Mouse (Mus musculus) hindbrain, embryonic 10.5 days (tissue): Measurements from ENCODE around the gene Rnaseh1. TPM values are rescaled to one million over a fixed set of nuclear protein-coding genes. Genes with fewer than 3 reads are reported as not detected.

ENCODE experiments used
- DNase-seq: peaks from one replicate; pipeline ENCODE4 v3.0.0-alpha.2; 2017; ENCODE audit warnings: low spot score
- H3K27ac ChIP-seq: fragments of 300-500 bp; sonication (generic); 2 replicates; pipeline ENCODE4 v1.5.1; 2016; ENCODE audit warnings: mild to moderate bottlenecking, moderate library complexity
- H3K27me3 ChIP-seq: fragments of 300-500 bp; sonication (generic); 2 replicates; pipeline ENCODE4 v1.6.1; 2016; ENCODE audit warnings: mild to moderate bottlenecking; ENCODE audit not compliant: poor library complexity, insufficient read depth, severe bottlenecking
- H3K36me3 ChIP-seq: fragments of 300-500 bp; sonication (generic); 2 replicates; pipeline ENCODE4 v1.6.1; 2016; ENCODE audit warnings: mild to moderate bottlenecking, moderate library complexity
- H3K4me1 ChIP-seq: fragments of 300-500 bp; sonication (generic); replicated peaks from 2 replicates; pipeline ENCODE4 v1.6.1; 2016; ENCODE audit warnings: mild to moderate bottlenecking
- H3K4me3 ChIP-seq: fragments of 300-500 bp; sonication (generic); 2 replicates; pipeline ENCODE4 v1.5.1; 2016; ENCODE audit warnings: mild to moderate bottlenecking, moderate library complexity
- H3K9me3 ChIP-seq: fragments of 300-500 bp; sonication (generic); 2 replicates; pipeline ENCODE4 v1.6.1; 2016; ENCODE audit warnings: mild to moderate bottlenecking, moderate library complexity
- WGBS: fragments of 180-500 bp; shearing (Covaris S2); methylation state at CpG from one replicate; pipeline ENCODE4 v1.1.7; 2016; 5-methylcytosine and 5-hydroxymethylcytosine counted together
- polyA plus RNA-seq: library from polyadenylated mRNA; unstranded; fragments of >200 nt; fragmentation: Nextera tagmentation; extraction: Ambion mirVana; gene quantifications from 2 replicates; pipeline ENCODE4 v1.2.1, GENCODE M21; 2016

Gene Rnaseh1
- polyA plus RNA-seq, 1 experiment from 2014 or later = 33.0 TPM

GRCm38 (mm10) chr12:28625407-28625806 lies 24.0 kb upstream of the Rnaseh1 start:
- H3K27ac ChIP-seq = no peak overlapping the region
- no peaks in the 10 kb centered on the region for H3K9me3 ChIP-seq
- 79% methylated on average over 7 of the region's 7 CpGs for WGBS
- peaks cover 28% of the 10 kb centered on the region for H3K36me3 ChIP-seq
- H3K27me3 ChIP-seq = no peaks in the 10 kb centered on the region
- H3K4me1 ChIP-seq = peaks cover 13% of the 10 kb centered on the region
- H3K4me3 ChIP-seq = no peak overlapping the region
- no peak for DNase-seq

GRCm38 (mm10) chr12:28627092-28627491 lies 22.3 kb upstream of the Rnaseh1 start:
- 75% methylated on average over 4 of the region's 4 CpGs for WGBS
- H3K4me3 ChIP-seq = no peak overlapping the region
- H3K27ac ChIP-seq = no peak overlapping the region
- H3K27me3 ChIP-seq = no peaks in the 10 kb centered on the region
- no peaks in the 10 kb centered on the region for H3K9me3 ChIP-seq
- peaks cover 4% of the 10 kb centered on the region for H3K4me1 ChIP-seq
- DNase-seq = no peak
- peaks cover 45% of the 10 kb centered on the region for H3K36me3 ChIP-seq

GRCm38 (mm10) chr12:28628436-28628835 lies 21.0 kb upstream of the Rnaseh1 start:
- peaks cover 5% of the 10 kb centered on the region for H3K4me1 ChIP-seq
- DNase-seq = no peak
- H3K9me3 ChIP-seq = no peaks in the 10 kb centered on the region
- H3K4me3 ChIP-seq = no peak overlapping the region
- peaks cover 59% of the 10 kb centered on the region for H3K36me3 ChIP-seq
- no peaks in the 10 kb centered on the region for H3K27me3 ChIP-seq
- WGBS = 92% methylated on average over 2 of the region's 2 CpGs
- no peak overlapping the region for H3K27ac ChIP-seq

GRCm38 (mm10) chr12:28635058-28635534 lies 14.3 kb upstream of the Rnaseh1 start:
- peaks cover 20% of the 10 kb centered on the region for H3K4me1 ChIP-seq
- peaks cover 47% of the 10 kb centered on the region for H3K36me3 ChIP-seq
- peak overlapping the region; percentile 96 for H3K4me3 ChIP-seq
- DNase-seq = no peak
- WGBS = 3% methylated on average over 23 of the region's 23 CpGs
- H3K27me3 ChIP-seq = no peaks in the 10 kb centered on the region
- peak overlapping the region; percentile 99 for H3K27ac ChIP-seq
- H3K9me3 ChIP-seq = no peaks in the 10 kb centered on the region

- no peaks in the 10 kb centered on the region for H3K9me3 ChIP-seq
- 6% methylated on average over 69 of the region's 69 CpGs for WGBS
- peak; percentile 91 for DNase-seq
- peak within 1 kb of the TSS; percentile 99 for H3K27ac ChIP-seq
- H3K4me1 ChIP-seq = peaks cover 20% of the 10 kb centered on the region
- H3K36me3 ChIP-seq = peaks cover 40% of the 10 kb centered on the region
- H3K27me3 ChIP-seq = no peaks in the 10 kb centered on the region
- peak within 1 kb of the TSS; percentile 96 for H3K4me3 ChIP-seq
These were observed 13.6 kb upstream of the Rnaseh1 start, which contains the start of gene Rps7 for GRCm38 (mm10) chr12:28635535-28636476. Gene Rps7 (minus strand): TSS chr12:28635953.

GRCm38 (mm10) chr12:28636543-28636942 lies 12.9 kb upstream of the Rnaseh1 start:
- Histone ChIP-seq H3K27ac (peak overlapping the region; percentile 99), H3K27me3 (no peaks in the 10 kb centered on the region), H3K36me3 (peaks cover 32% of the 10 kb centered on the region), H3K4me1 (peaks cover 20% of the 10 kb centered on the region), H3K9me3 (no peaks in the 10 kb centered on the region), H3K4me3 (peak overlapping the region; percentile 96)
- WGBS = 89% methylated on average over 6 of the region's 6 CpGs
- no peak for DNase-seq

GRCm38 (mm10) chr12:28638778-28639177 lies 10.6 kb upstream of the Rnaseh1 start:
- H3K9me3 ChIP-seq = no peaks in the 10 kb centered on the region
- no peak overlapping the region for H3K4me3 ChIP-seq
- H3K4me1 ChIP-seq = peaks cover 11% of the 10 kb centered on the region
- no peak overlapping the region for H3K27ac ChIP-seq
- H3K27me3 ChIP-seq = no peaks in the 10 kb centered on the region; the same call in 1 of the 2 replicates
- no peak for DNase-seq
- peaks cover 10% of the 10 kb centered on the region for H3K36me3 ChIP-seq
- 68% methylated on average over 2 of the region's 2 CpGs for WGBS

GRCm38 (mm10) chr12:28662628-28663027 lies 13.2 kb downstream of the Rnaseh1 start:
- Histone ChIP-seq H3K36me3 (peaks cover 43% of the 10 kb centered on the region), H3K4me3 (no peak overlapping the region), H3K27ac (no peak overlapping the region), H3K27me3 (no peaks in the 10 kb centered on the region), H3K4me1 (peaks cover 9% of the 10 kb centered on the region), H3K9me3 (no peaks in the 10 kb centered on the region)
- WGBS = 76% methylated on average over 4 of the region's 4 CpGs
- no peak for DNase-seq

- WGBS = 76% methylated on average over 4 of the region's 4 CpGs
- Histone ChIP-seq H3K27me3 (no peaks in the 10 kb centered on the region), H3K27ac (0 out of 2 replicates have a peak overlapping the region, but pooled peaks have one; percentile 12), H3K9me3 (no peaks in the 10 kb centered on the region), H3K4me1 (peaks cover 10% of the 10 kb centered on the region), H3K36me3 (0 out of 2 replicates have a peak, but pooled peaks cover 6% of the 10 kb centered on the region), H3K4me3 (no peak overlapping the region)
- no peak for DNase-seq
These were observed 17.3 kb downstream of the Rnaseh1 start for GRCm38 (mm10) chr12:28666734-28667133.

- WGBS = 59% methylated on average over 8 of the region's 8 CpGs
- Histone ChIP-seq H3K36me3 (0 out of 2 replicates have a peak, but pooled peaks cover 2% of the 10 kb centered on the region), H3K4me1 (peaks cover 10% of the 10 kb centered on the region), H3K27me3 (no peaks in the 10 kb centered on the region), H3K4me3 (no peak overlapping the region), H3K9me3 (no peaks in the 10 kb centered on the region), H3K27ac (no peak overlapping the region)
- DNase-seq = no peak
These were observed 17.9 kb downstream of the Rnaseh1 start for GRCm38 (mm10) chr12:28667287-28667686.

GRCm38 (mm10) chr12:28674038-28674720 lies 24.8 kb downstream of the Rnaseh1 start:
- Histone ChIP-seq H3K9me3 (no peaks in the 10 kb centered on the region), H3K36me3 (peaks cover 17% of the 10 kb centered on the region), H3K27me3 (no peaks in the 10 kb centered on the region), H3K27ac (no peak overlapping the region), H3K4me3 (peak overlapping the region; percentile 63; the same call in 1 of the 2 replicates), H3K4me1 (peaks cover 18% of the 10 kb centered on the region)
- WGBS = 88% methylated on average over 10 of the region's 10 CpGs
- DNase-seq = no peak

- DNase-seq = peak; percentile 91
- peaks cover 18% of the 10 kb centered on the region for H3K4me1 ChIP-seq
- H3K9me3 ChIP-seq = no peaks in the 10 kb centered on the region
- H3K36me3 ChIP-seq = peaks cover 17% of the 10 kb centered on the region
- 3% methylated on average over 53 of the region's 53 CpGs for WGBS
- H3K27ac ChIP-seq = peak within 1 kb of the TSS; percentile 94
- H3K4me3 ChIP-seq = peak within 1 kb of the TSS; percentile 63
- no peaks in the 10 kb centered on the region for H3K27me3 ChIP-seq
These were observed 25.9 kb downstream of the Rnaseh1 start, which contains the start of gene Adi1 for GRCm38 (mm10) chr12:28675121-28675924. Gene Adi1 (plus strand): TSS chr12:28675231.
